Mouse (Mus musculus): Measurements from ENCODE around the gene Afap1l2. TPM values are rescaled to one million over a fixed set of nuclear protein-coding genes. Genes with fewer than 3 reads are reported as not detected.

Gene Afap1l2
- polyA plus RNA-seq, 1 experiment from 2014 or later = 24.6 TPM

DNA sequence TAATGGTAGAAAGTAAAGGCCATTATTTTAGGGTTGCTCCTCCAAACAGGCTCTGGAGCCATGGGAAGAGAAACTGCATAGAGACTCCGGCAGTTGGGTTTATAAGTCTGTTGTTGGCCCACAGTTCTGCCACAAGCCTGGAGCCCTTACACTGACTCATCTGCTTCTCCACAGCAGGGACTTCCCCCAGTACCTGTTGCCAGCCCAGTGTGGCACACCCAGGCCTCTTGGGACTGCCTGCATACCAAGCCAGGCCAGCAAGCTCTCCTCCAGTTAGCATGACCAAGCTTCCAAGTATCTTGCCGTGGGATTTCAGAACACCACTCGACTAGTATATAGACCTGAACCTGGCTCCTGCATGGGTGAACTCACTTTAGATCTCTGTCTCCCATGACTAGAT, 6.8 kb upstream of the Afap1l2 start:
- Histone ChIP-seq H3K27ac (ENCODE audit: low read length) (no peak overlapping the region), H3K36me3 (ENCODE audit: control insufficient read depth, insufficient read depth, low read length) (no peaks in the 10 kb centered on the region), H3K4me1 (ENCODE audit: control insufficient read depth, insufficient read depth, low read length) (peaks cover 4% of the 10 kb centered on the region; the same call in 1 of the 2 replicates), H3K4me3 (ENCODE audit: low read depth, low read length) (no peak overlapping the region), H3K9ac (replicated peaks; ENCODE audit: low read depth, low read length) (no peak overlapping the region), H3K27me3 (ENCODE audit: control insufficient read depth, insufficient read depth, low read length) (no peaks in the 10 kb centered on the region), H3K4me2 (replicated peaks; ENCODE audit: low read depth, low read length) (no peak overlapping the region), H3K9me3 (ENCODE audit: control insufficient read depth, low read depth, low read length) (no peaks in the 10 kb centered on the region)
- no peak for ATAC-seq (ENCODE audit: insufficient number of reproducible peaks, insufficient read depth, low FRiP score, low read depth)
- 85% methylated on average over 3 of the region's 3 CpGs for WGBS

GRCm38 (mm10) chr19:57013271-57013677, 5.2 kb upstream of the Afap1l2 start:
- Histone ChIP-seq H3K4me2 (replicated peaks; ENCODE audit: low read depth, low read length) (no peak overlapping the region), H3K9me3 (ENCODE audit: control insufficient read depth, low read depth, low read length) (no peaks in the 10 kb centered on the region), H3K27me3 (ENCODE audit: control insufficient read depth, insufficient read depth, low read length) (no peaks in the 10 kb centered on the region), H3K36me3 (ENCODE audit: control insufficient read depth, insufficient read depth, low read length) (no peaks in the 10 kb centered on the region), H3K4me3 (ENCODE audit: low read depth, low read length) (no peak overlapping the region), H3K9ac (replicated peaks; ENCODE audit: low read depth, low read length) (no peak overlapping the region), H3K27ac (ENCODE audit: low read length) (no peak overlapping the region), H3K4me1 (ENCODE audit: control insufficient read depth, insufficient read depth, low read length) (peaks cover 4% of the 10 kb centered on the region; the same call in 1 of the 2 replicates)
- no peak for ATAC-seq (ENCODE audit: insufficient number of reproducible peaks, insufficient read depth, low FRiP score, low read depth)
- WGBS = 69% methylated on average over 6 of the region's 6 CpGs

DNA sequence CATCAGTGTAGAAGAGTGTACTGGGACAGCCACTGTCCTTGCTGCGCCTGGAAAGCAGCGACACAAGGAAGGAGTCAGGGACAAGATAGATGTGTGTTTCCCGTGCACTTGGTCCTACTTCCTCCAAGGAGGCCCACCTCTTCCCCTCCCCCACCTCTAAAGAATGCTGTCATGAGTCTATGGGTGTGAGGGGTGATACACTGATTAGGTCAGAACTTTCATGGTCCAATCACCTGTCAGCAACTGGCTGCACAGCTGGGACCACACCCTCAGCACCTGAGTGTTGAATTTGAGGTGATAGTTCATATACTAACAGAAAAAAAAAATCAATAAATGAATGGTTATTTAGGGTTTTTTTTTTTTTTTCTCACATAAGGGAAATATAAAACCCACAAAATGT, 4.0 kb upstream of the Afap1l2 start:
- ATAC-seq (ENCODE audit: insufficient number of reproducible peaks, insufficient read depth, low FRiP score, low read depth) = no peak
- Histone ChIP-seq H3K27ac (ENCODE audit: low read length) (no peak overlapping the region), H3K9me3 (ENCODE audit: control insufficient read depth, low read depth, low read length) (no peaks in the 10 kb centered on the region), H3K4me1 (ENCODE audit: control insufficient read depth, insufficient read depth, low read length) (peaks cover 8% of the 10 kb centered on the region; the same call in 1 of the 2 replicates), H3K4me3 (ENCODE audit: low read depth, low read length) (no peak overlapping the region), H3K36me3 (ENCODE audit: control insufficient read depth, insufficient read depth, low read length) (no peaks in the 10 kb centered on the region), H3K27me3 (ENCODE audit: control insufficient read depth, insufficient read depth, low read length) (no peaks in the 10 kb centered on the region), H3K4me2 (replicated peaks; ENCODE audit: low read depth, low read length) (no peak overlapping the region), H3K9ac (replicated peaks; ENCODE audit: low read depth, low read length) (no peak overlapping the region)
- 54% methylated on average over 3 of the region's 3 CpGs for WGBS

DNA sequence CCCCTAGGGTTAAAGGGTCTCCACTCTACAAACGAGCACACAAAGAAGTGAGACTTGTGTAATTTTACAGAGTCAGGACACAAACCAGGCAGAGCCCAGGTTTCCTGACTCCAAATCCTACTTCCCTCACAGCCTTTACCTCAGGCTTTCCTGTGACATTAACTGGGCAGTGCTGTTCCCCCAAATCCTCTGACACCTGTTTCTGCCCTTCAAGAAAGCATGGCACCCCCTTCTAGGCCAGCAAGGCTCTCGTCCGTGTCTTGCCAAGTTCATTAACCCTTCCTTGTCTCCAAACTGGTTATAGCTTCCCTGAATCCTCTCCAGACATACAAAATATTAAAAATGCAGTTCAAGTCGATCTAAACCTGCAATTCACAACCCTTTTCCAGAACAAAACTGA, 2.0 kb upstream of the Afap1l2 start:
- Histone ChIP-seq H3K4me1 (ENCODE audit: control insufficient read depth, insufficient read depth, low read length) (peaks cover 5% of the 10 kb centered on the region; the same call in 1 of the 2 replicates), H3K27me3 (ENCODE audit: control insufficient read depth, insufficient read depth, low read length) (no peaks in the 10 kb centered on the region), H3K27ac (ENCODE audit: low read length) (no peak overlapping the region), H3K9ac (replicated peaks; ENCODE audit: low read depth, low read length) (no peak overlapping the region), H3K4me2 (replicated peaks; ENCODE audit: low read depth, low read length) (no peak overlapping the region), H3K9me3 (ENCODE audit: control insufficient read depth, low read depth, low read length) (no peaks in the 10 kb centered on the region), H3K4me3 (ENCODE audit: low read depth, low read length) (no peak overlapping the region), H3K36me3 (ENCODE audit: control insufficient read depth, insufficient read depth, low read length) (no peaks in the 10 kb centered on the region)
- WGBS = 49% methylated on average over 4 of the region's 4 CpGs
- ATAC-seq (ENCODE audit: insufficient number of reproducible peaks, insufficient read depth, low FRiP score, low read depth) = no peak

DNA sequence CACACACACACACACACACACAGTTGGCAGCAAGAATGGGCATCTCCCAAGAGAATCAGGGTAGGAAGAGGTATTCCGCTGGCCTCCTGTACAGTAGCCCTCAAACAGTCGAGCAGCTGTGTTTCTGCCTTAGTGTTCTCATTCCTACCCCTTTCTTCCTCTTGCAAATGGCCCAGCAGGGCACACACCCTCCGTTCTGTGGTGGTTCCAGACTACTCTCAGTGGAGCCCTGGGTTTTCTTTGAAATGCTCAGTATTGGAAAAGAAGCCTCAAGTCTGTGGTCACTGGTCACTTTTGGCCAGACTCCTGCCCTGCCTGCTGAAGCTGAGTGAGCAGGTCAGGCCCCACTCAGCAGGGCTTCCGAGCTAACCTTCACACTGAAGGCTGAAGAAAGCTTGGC, 1.6 kb upstream of the Afap1l2 start:
- Histone ChIP-seq H3K36me3 (ENCODE audit: control insufficient read depth, insufficient read depth, low read length) (no peaks in the 10 kb centered on the region), H3K4me1 (ENCODE audit: control insufficient read depth, insufficient read depth, low read length) (peaks cover 6% of the 10 kb centered on the region; the same call in 1 of the 2 replicates), H3K9ac (replicated peaks; ENCODE audit: low read depth, low read length) (no peak overlapping the region), H3K27ac (ENCODE audit: low read length) (no peak overlapping the region), H3K4me3 (ENCODE audit: low read depth, low read length) (no peak overlapping the region), H3K9me3 (ENCODE audit: control insufficient read depth, low read depth, low read length) (no peaks in the 10 kb centered on the region), H3K4me2 (replicated peaks; ENCODE audit: low read depth, low read length) (no peak overlapping the region), H3K27me3 (ENCODE audit: control insufficient read depth, insufficient read depth, low read length) (no peaks in the 10 kb centered on the region)
- no peak for ATAC-seq (ENCODE audit: insufficient number of reproducible peaks, insufficient read depth, low FRiP score, low read depth)
- 60% methylated on average over 4 of the region's 4 CpGs for WGBS

DNA sequence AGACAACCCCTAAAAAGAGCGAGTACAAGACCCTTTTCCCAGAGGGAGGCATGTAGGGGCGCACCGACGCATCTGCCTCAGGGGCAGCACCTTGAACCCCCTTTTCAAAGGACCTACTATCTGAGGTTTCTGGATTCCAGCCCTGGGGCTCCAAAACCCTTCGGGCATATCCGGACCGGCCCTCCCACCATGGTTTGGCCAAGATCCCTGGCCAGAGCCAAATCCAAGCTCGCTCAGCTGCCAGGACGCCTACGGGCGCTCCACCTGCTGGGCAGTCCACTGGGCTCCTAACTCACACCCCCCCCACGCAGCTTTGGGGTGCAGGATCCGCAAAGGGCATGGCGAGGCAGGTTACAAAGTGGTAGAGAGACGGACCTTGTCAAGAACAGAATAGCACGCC, 737 bp downstream of the Afap1l2 start:
- Histone ChIP-seq H3K4me3 (ENCODE audit: low read depth, low read length) (peak overlapping the region; percentile 64), H3K27me3 (ENCODE audit: control insufficient read depth, insufficient read depth, low read length) (no peaks in the 10 kb centered on the region), H3K9ac (replicated peaks; ENCODE audit: low read depth, low read length) (0 out of 2 replicates have a peak overlapping the region, but pooled peaks have one; percentile 15), H3K36me3 (ENCODE audit: control insufficient read depth, insufficient read depth, low read length) (no peaks in the 10 kb centered on the region), H3K9me3 (ENCODE audit: control insufficient read depth, low read depth, low read length) (no peaks in the 10 kb centered on the region), H3K4me2 (replicated peaks; ENCODE audit: low read depth, low read length) (peak overlapping the region; percentile 92), H3K27ac (ENCODE audit: low read length) (peak overlapping the region; percentile 33; the same call in 1 of the 2 replicates), H3K4me1 (ENCODE audit: control insufficient read depth, insufficient read depth, low read length) (peaks cover 26% of the 10 kb centered on the region)
- WGBS = 71% methylated on average over 16 of the region's 16 CpGs
- ATAC-seq (ENCODE audit: insufficient number of reproducible peaks, insufficient read depth, low FRiP score, low read depth) = no peak

DNA sequence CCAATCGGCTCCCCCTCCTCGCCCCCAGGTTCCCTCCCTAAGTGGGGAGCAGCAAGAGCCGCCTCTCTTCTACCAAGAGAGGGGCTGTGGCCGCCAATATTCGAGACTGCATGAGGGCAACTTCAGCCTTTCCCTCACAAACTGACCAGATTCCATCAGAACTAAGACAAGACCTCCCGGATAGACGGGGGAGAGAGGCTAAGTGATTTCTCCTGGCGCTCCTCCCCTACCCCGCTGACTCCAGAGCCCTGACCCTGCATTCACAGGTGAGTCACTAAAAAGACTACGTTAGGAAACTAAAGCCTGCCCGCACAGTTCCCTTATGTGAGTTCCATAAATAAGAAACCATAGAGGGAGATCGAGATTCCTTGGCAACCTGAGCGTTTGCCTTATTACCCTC, 1.2 kb downstream of the Afap1l2 start:
- no peak for ATAC-seq (ENCODE audit: insufficient number of reproducible peaks, insufficient read depth, low FRiP score, low read depth)
- 0 out of 2 replicates have a peak overlapping the region, but pooled peaks have one; percentile 15 for H3K9ac ChIP-seq (replicated peaks; ENCODE audit: low read depth, low read length)
- peak overlapping the region; percentile 64 for H3K4me3 ChIP-seq (ENCODE audit: low read depth, low read length)
- peak overlapping the region; percentile 33; the same call in 1 of the 2 replicates for H3K27ac ChIP-seq (ENCODE audit: low read length)
- no peaks in the 10 kb centered on the region for H3K27me3 ChIP-seq (ENCODE audit: control insufficient read depth, insufficient read depth, low read length)
- H3K36me3 ChIP-seq (ENCODE audit: control insufficient read depth, insufficient read depth, low read length) = no peaks in the 10 kb centered on the region
- peaks cover 30% of the 10 kb centered on the region for H3K4me1 ChIP-seq (ENCODE audit: control insufficient read depth, insufficient read depth, low read length)
- no peaks in the 10 kb centered on the region for H3K9me3 ChIP-seq (ENCODE audit: control insufficient read depth, low read depth, low read length)
- peak overlapping the region; percentile 92 for H3K4me2 ChIP-seq (replicated peaks; ENCODE audit: low read depth, low read length)
- 59% methylated on average over 13 of the region's 13 CpGs for WGBS

DNA sequence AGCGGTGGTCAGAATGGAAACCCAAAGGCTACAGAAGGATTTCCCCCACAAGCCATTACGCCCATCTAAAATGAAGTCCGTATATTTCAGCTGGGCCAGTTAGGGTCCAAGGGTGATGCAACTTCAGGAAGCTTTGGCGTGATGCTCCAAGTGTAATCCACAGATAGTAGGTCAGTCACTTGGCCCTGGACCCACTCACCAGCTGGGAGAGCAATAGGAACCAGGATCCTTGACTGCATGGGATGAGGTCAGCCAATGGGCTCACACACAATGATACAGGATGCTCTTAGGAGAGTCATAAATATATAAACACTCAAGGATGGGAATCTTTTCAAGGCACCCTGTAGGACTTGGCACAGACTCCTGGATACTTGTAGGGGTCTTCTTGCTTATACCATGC, 3.0 kb downstream of the Afap1l2 start:
- H3K4me3 ChIP-seq (ENCODE audit: low read depth, low read length) = no peak overlapping the region
- H3K4me2 ChIP-seq (replicated peaks; ENCODE audit: low read depth, low read length) = no peak overlapping the region
- H3K9ac ChIP-seq (replicated peaks; ENCODE audit: low read depth, low read length) = no peak overlapping the region
- peaks cover 39% of the 10 kb centered on the region for H3K4me1 ChIP-seq (ENCODE audit: control insufficient read depth, insufficient read depth, low read length)
- no peak for ATAC-seq (ENCODE audit: insufficient number of reproducible peaks, insufficient read depth, low FRiP score, low read depth)
- H3K9me3 ChIP-seq (ENCODE audit: control insufficient read depth, low read depth, low read length) = no peaks in the 10 kb centered on the region
- no peak overlapping the region for H3K27ac ChIP-seq (ENCODE audit: low read length)
- WGBS = 92% methylated on average over 4 of the region's 4 CpGs
- no peaks in the 10 kb centered on the region for H3K36me3 ChIP-seq (ENCODE audit: control insufficient read depth, insufficient read depth, low read length)
- H3K27me3 ChIP-seq (ENCODE audit: control insufficient read depth, insufficient read depth, low read length) = no peaks in the 10 kb centered on the region

DNA sequence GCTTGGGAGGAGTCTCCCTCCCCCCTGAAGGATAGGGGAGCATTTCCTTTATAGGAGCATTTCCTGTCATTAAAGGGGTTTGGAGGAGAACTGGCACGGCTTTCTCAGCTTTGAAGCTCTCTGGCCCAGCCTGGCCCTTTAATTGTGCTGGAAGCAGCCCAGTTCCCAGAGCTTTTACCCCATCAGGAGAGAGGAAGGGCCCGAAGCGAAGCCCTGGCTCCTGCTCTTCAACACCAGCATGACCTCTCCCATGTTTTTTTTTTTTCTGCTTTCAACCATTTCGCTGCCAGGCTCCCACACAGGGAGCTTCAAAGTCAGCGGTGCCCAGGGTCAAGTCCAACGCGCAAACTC, 4.6 kb downstream of the Afap1l2 start:
- WGBS = 33% methylated on average over 7 of the region's 7 CpGs
- peak overlapping the region; percentile 25 for H3K4me2 ChIP-seq (replicated peaks; ENCODE audit: low read depth, low read length)
- peaks cover 45% of the 10 kb centered on the region for H3K4me1 ChIP-seq (ENCODE audit: control insufficient read depth, insufficient read depth, low read length)
- H3K27ac ChIP-seq (ENCODE audit: low read length) = peak overlapping the region; percentile 76; the same call in 1 of the 2 replicates
- H3K36me3 ChIP-seq (ENCODE audit: control insufficient read depth, insufficient read depth, low read length) = no peaks in the 10 kb centered on the region
- ATAC-seq (ENCODE audit: insufficient number of reproducible peaks, insufficient read depth, low FRiP score, low read depth) = no peak
- no peaks in the 10 kb centered on the region for H3K9me3 ChIP-seq (ENCODE audit: control insufficient read depth, low read depth, low read length)
- no peaks in the 10 kb centered on the region for H3K27me3 ChIP-seq (ENCODE audit: control insufficient read depth, insufficient read depth, low read length)
- H3K9ac ChIP-seq (replicated peaks; ENCODE audit: low read depth, low read length) = no peak overlapping the region
- no peak overlapping the region for H3K4me3 ChIP-seq (ENCODE audit: low read depth, low read length)

All from stomach, embryonic 14.5 days (tissue).